Mouse (Mus musculus) embryo, embryonic 10 days (tissue): Measurements from ENCODE around the gene Tmbim6.
"Not testable (repeated sequence)": the region's sequence is repeated elsewhere in the genome, so short reads cannot be mapped to it uniquely, and the experiment has no call there.

Experiments
- DNase-seq: peaks from one replicate; pipeline ENCODE4 v3.0.0-alpha.2; 2015; ENCODE audit warnings: low spot score

Tmbim6 gene

DNA sequence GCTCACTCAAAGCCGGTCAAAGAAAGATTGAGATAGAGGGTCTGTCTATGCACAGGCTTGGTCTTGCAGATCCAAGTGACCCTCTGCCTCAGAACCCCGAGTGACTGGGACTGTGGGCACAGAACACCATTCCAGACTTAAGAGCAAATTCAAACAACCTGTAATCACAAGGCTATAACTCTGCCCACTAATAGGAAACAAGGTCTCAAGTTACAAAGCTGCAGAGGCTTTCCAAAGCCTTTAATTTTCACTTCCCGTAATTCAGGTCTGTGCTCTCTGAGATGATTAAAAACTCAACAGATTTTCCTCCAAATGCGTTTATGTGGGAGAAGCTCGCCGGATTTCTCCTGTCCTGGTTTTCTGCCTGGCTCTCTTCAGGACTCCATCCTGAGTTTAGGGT, 8.6 kb upstream of the Tmbim6 start:
- DNase-seq, result no peak

- not testable (repeated sequence) for DNase-seq
Measured at GRCm38 (mm10) chr15:99386110-99386509, 6.6 kb upstream of the Tmbim6 start.

DNA sequence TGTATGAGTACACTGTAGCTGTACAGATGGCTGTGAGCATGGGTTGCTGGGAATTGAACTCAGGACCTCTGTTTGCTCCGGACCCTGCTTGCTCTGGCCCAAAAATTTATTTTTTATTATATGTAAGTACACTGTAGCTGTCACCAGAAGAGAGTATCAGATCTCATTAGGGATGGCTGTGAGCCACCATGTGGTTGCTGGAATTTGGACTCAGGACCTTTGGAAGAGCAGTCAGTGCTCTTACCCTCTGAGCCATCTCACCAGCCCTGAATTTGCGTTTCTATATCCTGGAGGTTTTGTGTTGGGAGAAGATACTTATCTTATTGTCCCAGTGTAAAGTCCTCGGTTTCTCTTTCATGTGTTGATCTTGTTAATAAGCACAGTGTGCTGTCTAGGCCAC, 5.9 kb upstream of the Tmbim6 start:
- DNase-seq, result no peak

DNA sequence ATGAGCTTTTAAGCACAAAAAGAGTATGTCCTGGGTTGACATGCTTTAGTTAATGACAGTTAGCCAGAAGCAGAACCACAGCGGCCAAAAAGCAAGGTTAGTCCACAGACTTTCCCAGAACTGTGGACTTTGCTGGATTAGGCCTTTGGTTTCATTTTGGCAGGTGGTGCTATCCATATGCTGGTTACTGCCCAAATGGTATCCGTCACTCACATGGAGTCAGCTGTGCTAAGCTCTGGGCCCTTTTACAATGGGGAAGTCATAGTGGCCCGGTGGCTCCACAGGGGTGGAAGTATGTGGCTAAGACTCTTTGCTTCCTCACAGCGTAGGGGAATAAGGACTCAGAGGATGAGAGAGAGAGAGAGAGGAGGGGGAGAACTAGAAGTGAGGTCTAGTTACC, 4.7 kb upstream of the Tmbim6 start:
- no peak for DNase-seq

- no peak for DNase-seq
Measured at GRCm38 (mm10) chr15:99390472-99391401, 1.9 kb upstream of the Tmbim6 start.

DNA sequence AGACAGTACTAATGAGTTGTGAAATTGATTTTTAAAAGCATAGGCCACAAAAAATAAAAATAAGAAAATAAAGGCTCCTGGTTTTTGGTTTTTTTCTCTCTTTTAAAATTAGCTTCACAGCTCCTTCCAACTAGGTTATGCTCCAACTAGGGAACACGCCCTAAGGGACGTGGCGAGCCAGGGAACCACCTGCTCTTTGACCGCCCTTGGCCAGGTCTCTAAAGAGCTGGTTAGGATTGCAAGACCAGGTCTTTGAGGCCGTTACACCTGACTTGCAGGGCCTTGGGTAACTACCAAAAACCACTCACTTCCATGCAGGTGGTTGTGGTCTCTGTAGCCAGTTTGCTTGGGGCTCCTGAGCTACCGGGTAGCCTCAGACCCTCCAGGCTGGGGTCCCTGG, 707 bp upstream of the Tmbim6 start:
- DNase-seq, result no peak

GRCm38 (mm10) chr15:99393386-99394252, 937 bp downstream of the Tmbim6 start:
- DNase-seq, result peak; percentile 26

GRCm38 (mm10) chr15:99396462-99396861, 3.8 kb downstream of the Tmbim6 start:
- no peak for DNase-seq

DNA sequence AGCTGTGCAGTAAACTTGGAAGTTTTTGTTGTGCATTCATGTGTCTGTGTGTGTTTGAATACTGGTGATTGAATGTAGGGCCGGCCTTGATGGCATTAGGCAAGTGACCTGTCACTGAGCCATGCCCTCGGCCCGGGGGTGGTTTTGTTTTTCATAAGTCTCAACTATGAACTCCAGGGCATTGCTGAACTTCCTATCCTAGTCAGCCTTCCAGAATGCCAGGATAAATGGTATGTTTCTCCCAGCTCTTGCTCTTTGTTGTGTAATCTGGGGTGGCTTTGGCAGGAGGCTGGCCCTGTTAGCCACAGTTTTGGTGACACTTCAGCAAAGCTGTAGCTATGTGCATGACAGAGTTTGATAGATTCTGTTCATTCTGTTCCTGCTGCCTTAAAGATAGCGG, 4.2 kb downstream of the Tmbim6 start:
- no peak for DNase-seq

GRCm38 (mm10) chr15:99397622-99398021, 4.9 kb downstream of the Tmbim6 start:
- DNase-seq, result no peak

DNA sequence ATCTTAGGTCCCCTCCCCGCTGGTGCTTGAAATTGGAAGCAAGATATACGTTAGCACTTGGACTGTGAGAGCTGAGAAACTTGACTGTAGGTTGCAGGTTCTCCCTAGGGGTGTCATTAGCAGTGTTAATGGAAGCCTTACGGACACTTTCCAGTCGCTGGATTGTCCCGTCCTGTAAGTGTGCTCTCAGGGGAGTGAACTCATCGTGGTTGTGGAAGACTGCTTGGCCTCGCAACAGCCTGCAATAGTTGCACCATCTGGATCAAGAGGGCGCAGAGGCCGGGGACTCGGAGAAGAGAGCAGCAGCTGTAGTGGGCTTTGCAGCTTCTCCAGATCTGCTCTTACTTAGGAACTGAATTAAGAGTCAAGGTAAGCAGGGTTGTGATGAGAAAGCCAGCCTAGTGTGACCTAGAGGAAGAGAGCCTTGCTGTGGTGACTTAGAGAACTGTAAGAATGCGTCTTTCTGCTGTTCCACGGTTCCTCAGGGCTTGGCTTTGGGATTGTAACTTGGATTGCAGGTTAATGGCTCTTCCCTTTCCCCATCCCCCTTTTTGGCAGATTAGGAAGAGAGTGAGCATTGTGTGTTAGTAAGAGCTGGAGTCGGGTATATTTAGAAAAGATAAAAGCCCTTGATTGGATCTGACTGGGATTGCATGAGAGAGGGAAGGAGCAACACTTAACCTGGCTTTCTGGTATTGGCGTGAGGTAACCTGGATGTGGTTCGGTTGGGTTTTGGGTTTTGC, 7.0 kb downstream of the Tmbim6 start:
- DNase-seq, result no peak

DNA sequence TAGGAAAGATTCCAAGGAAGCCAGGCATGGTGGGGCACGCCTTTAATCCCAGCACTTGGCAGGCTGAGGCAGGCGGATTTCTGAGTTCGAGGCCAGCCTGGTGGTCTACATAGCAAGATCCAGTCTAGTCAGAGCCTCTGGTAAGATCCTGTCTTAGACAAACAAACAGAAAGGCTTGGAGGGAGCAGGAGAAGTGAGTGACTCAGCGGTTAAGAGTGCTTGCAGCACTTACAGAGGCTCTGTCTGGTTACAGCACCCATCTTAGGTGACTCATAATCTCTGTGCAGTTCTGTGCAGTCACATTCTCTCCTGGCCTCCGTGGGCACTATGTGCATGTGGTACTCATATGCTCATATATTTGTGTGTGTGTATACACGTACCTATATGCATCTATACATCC, 7.9 kb downstream of the Tmbim6 start:
- no peak for DNase-seq

- no peak for DNase-seq
Measured at GRCm38 (mm10) chr15:99403159-99403889, 10.6 kb downstream of the Tmbim6 start.

- DNase-seq, result no peak
Measured at GRCm38 (mm10) chr15:99405150-99405549, 12.5 kb downstream of the Tmbim6 start.

DNA sequence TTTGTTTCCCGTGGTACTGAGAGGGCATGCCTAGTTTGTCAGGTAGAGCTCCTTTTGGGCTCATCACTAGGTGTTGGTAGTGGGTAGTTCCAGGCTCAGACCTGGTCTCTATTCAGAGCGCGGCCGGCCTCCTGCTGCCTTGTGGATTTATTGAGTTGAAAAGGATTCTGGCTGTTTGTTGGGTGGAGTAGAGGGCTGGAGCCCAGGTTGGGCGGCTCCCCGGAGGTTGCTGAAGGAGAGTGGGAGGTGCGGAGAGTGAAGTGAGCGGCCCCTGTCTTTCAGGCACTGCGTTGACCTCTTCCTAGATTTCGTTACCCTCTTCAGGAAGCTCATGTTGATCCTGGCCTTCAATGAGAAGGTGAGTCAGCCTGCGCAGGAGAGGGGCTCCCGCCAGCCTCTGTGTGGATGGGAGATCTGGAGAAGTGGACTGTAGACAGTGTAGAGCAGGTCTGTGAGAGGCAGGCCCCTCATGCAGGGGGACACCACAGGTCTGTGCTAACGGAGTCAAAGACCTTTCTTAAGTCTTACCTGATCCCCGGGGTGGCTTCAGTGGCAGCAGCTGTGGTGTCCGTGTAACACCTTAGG, 14.4 kb downstream of the Tmbim6 start:
- DNase-seq, result no peak

GRCm38 (mm10) chr15:99408845-99409244, 16.2 kb downstream of the Tmbim6 start:
- DNase-seq, result no peak

GRCm38 (mm10) chr15:99411747-99412146, 19.1 kb downstream of the Tmbim6 start:
- no peak for DNase-seq

- no peak for DNase-seq
Measured at GRCm38 (mm10) chr15:99415793-99416192, 23.1 kb downstream of the Tmbim6 start.

DNA sequence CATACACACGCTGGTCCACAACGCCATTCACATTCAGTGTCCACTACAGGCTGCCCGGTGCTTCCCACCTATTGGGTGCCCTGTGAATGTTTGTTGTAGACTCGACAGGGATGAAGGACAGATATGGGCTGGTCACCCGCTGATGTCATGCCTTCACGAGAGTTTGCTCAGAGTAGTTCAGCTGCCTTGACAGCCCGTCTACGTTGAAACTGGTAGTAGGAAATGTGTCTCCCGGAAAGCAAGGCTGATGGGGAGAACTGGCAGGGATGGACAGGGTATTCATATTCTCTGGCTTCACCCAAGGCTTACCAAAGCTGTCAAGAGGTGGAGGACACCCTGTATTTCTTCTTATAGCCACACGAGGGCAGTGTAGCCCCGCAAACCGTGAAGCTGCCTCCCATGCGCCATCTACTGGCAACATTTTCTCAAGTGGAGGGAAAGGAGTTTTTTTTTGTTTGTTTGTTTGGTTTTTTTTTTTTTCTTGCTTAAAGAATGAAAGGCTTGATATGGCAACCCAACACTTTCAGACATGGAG, 23.7 kb downstream of the Tmbim6 start:
- DNase-seq, result peak; percentile 92

GRCm38 (mm10) chr15:99416957-99417356, 24.3 kb downstream of the Tmbim6 start:
- DNase-seq, result no peak
